Mouse (Mus musculus): ENCODE data around the gene Gm10256. TPM values are rescaled to one million over a fixed set of nuclear protein-coding genes. Genes with fewer than 3 reads are reported as not detected.
"Not testable (repeated sequence)": the region's sequence is repeated elsewhere in the genome, so short reads cannot be mapped to it uniquely, and the experiment has no call there.

Gene Gm10256
- not detected in 2 replicates for polyA plus RNA-seq (2015; fragmentation: Nextera tagmentation; extraction: Ambion mirVana)

GRCm38 (mm10) chrY:2830380-2830779 is at the start of gene Gm10256, which contains the start of gene Rbmy:
Gene Gm10256, plus strand, starts transcription at chrY:2830699.
Gene Rbmy, plus strand, starts transcription at chrY:2830680.
- not testable (repeated sequence) for H3K27ac ChIP-seq (ENCODE audit: low read length); ATAC-seq (replicated peaks; ENCODE audit: extremely low read depth, insufficient read depth, low FRiP score); H3K4me1 ChIP-seq (ENCODE audit: control insufficient read depth, insufficient read depth, low read length); H3K4me3 ChIP-seq (ENCODE audit: low read length); H3K36me3 ChIP-seq (ENCODE audit: control insufficient read depth, insufficient read depth); H3K9ac ChIP-seq (ENCODE audit: low read length); H3K9me3 ChIP-seq (replicated peaks; ENCODE audit: control insufficient read depth, low read length); H3K27me3 ChIP-seq (ENCODE audit: control insufficient read depth, insufficient read depth, low read length); H3K4me2 ChIP-seq (ENCODE audit: low read depth, low read length)
- WGBS = no CpG with 5 or more reads among the region's 9 CpGs

- H3K9me3 ChIP-seq (replicated peaks; ENCODE audit: control insufficient read depth, low read length); H3K9ac ChIP-seq (ENCODE audit: low read length); H3K27ac ChIP-seq (ENCODE audit: low read length); H3K4me3 ChIP-seq (ENCODE audit: low read length); H3K36me3 ChIP-seq (ENCODE audit: control insufficient read depth, insufficient read depth); ATAC-seq (replicated peaks; ENCODE audit: extremely low read depth, insufficient read depth, low FRiP score); H3K4me2 ChIP-seq (ENCODE audit: low read depth, low read length); H3K27me3 ChIP-seq (ENCODE audit: control insufficient read depth, insufficient read depth, low read length); H3K4me1 ChIP-seq (ENCODE audit: control insufficient read depth, insufficient read depth, low read length): not testable (repeated sequence)
- WGBS = no CpG with 5 or more reads among the region's 8 CpGs
These were observed 34.4 kb upstream of the Gm10256 start, which contains the start of gene Gm4064 for GRCm38 (mm10) chrY:2796105-2796504. Gene Gm4064, minus strand, starts transcription at chrY:2796205.

GRCm38 (mm10) chrY:2900689-2901088 is 70.2 kb downstream of the Gm10256 start, which contains the start of gene Gm10352:
Gene Gm10352, plus strand, starts transcription at chrY:2900989.
- WGBS = no CpG with 5 or more reads among the region's 9 CpGs
- H3K4me1 ChIP-seq (ENCODE audit: control insufficient read depth, insufficient read depth, low read length); H3K4me2 ChIP-seq (ENCODE audit: low read depth, low read length); H3K36me3 ChIP-seq (ENCODE audit: control insufficient read depth, insufficient read depth); H3K4me3 ChIP-seq (ENCODE audit: low read length); H3K27me3 ChIP-seq (ENCODE audit: control insufficient read depth, insufficient read depth, low read length); H3K27ac ChIP-seq (ENCODE audit: low read length); ATAC-seq (replicated peaks; ENCODE audit: extremely low read depth, insufficient read depth, low FRiP score); H3K9me3 ChIP-seq (replicated peaks; ENCODE audit: control insufficient read depth, low read length); H3K9ac ChIP-seq (ENCODE audit: low read length): not testable (repeated sequence)

Other genes with a start within 250 kb of the Gm10256 start
- gene H2al2c, start 231.6 kb upstream of the Gm10256 start, polyA plus RNA-seq (2015; fragmentation: Nextera tagmentation; extraction: Ambion mirVana) = not detected in 2 replicates
- gene Sry, start 167.0 kb upstream of the Gm10256 start, polyA plus RNA-seq (2015; fragmentation: Nextera tagmentation; extraction: Ambion mirVana) = not detected in 2 replicates
- gene H2al2b, start 110.0 kb upstream of the Gm10256 start, polyA plus RNA-seq (2015; fragmentation: Nextera tagmentation; extraction: Ambion mirVana) = not detected in 2 replicates
- not detected in 2 replicates for gene Gm4064, start 34.5 kb upstream of the Gm10256 start, polyA plus RNA-seq (2015; fragmentation: Nextera tagmentation; extraction: Ambion mirVana)
- gene Rbmy, start within 50 bp of the Gm10256 start, polyA plus RNA-seq (2015; fragmentation: Nextera tagmentation; extraction: Ambion mirVana) = not detected in 2 replicates
- not detected in 2 replicates for gene Gm10352, start 70.3 kb downstream of the Gm10256 start, polyA plus RNA-seq (2015; fragmentation: Nextera tagmentation; extraction: Ambion mirVana)
- not detected in 2 replicates for gene Gm29289, start 101.9 kb downstream of the Gm10256 start, polyA plus RNA-seq (2015; fragmentation: Nextera tagmentation; extraction: Ambion mirVana)

Measured in heart, embryonic 16.5 days (tissue).